Mouse (Mus musculus): ENCODE measurements around the gene Nes.

- TF ChIP-seq CTCF (IDR thresholded peaks at IDR 0.05; ENCODE audit: borderline replicate concordance, insufficient read depth, low read depth, low read length) (no peak), POLR2A (IDR thresholded peaks at IDR 0.05; ENCODE audit: borderline replicate concordance, insufficient read depth, low read length) (no peak)
Observed at GRCm38 (mm10) chr3:87972776-87973175, 1.9 kb downstream of the Nes start.

Measured in cerebellum, adult 2 months (tissue).